Mouse (Mus musculus) gastrocnemius, postnatal 10 days (tissue): ENCODE data around the gene Epyc. TPM values are rescaled to one million over a fixed set of nuclear protein-coding genes. Genes with fewer than 3 reads are reported as not detected.

Experiments
- DNase-seq: peaks from one replicate; pipeline ENCODE4 v3.0.0; 2021; ENCODE audit warnings: mixed read lengths
- long read RNA-seq, 2 experiments: library from polyadenylated mRNA; stranded (forward); transcript quantifications; one replicate each; pipeline ENCODE4 v2.0.0; 2021
- total RNA-seq, 2 experiments: library from RNA; stranded (reverse); gene quantifications; 2 replicates each; pipeline ENCODE4 v1.2.3; 2021

Epyc gene
- under 1 TPM; 0.38 TPM for total RNA-seq
- long read RNA-seq, experiment 1, partial matches to known transcripts: 0 of 1 reads
- long read RNA-seq, experiment 1, other reads (novel, unspliced or antisense): 0 of 1 reads
- long read RNA-seq, experiment 2: 0 reads

DNA sequence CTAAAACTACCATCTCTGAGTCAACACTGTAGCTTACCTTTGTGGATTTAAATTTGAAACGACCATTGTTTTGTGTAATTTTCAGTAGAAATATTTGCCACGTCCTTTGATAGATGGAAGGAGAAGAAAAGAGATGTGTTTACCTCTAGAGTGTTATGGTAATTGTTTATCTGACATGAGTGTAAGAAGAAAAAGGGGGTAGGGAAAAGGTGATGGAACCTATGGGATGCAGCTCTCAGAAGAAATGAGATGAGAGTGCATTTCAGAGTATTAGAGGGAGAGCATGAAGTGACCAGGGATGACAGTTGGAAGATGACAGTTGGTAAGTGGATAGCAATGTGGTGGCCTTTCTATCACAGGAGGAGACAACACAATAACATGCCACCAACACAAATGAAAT is at the start of gene Epyc:
TSS of gene Epyc (plus strand) at position 301 of the 400 bp plus-strand sequence.
- DNase-seq: no peak

DNA sequence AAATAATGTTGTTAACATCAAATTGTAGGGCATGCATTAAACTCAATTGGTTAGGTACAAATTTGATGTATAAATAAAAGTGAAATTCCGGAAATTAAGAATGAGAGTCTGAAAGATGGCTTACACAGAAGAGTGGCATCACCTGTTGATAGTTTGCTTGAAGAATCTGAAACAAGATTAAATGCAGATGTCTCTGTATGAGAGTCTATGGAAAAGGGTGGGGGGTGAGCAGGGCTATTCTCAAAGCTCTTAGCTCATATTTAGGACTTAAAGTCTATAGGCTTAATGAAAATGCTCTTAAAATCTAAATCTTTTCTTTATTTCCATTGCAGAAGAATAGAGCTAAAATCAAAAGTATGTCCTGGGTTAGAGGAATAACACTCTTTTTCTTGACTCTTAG is 48.2 kb upstream of the Epyc start:
- DNase-seq: no peak

DNA sequence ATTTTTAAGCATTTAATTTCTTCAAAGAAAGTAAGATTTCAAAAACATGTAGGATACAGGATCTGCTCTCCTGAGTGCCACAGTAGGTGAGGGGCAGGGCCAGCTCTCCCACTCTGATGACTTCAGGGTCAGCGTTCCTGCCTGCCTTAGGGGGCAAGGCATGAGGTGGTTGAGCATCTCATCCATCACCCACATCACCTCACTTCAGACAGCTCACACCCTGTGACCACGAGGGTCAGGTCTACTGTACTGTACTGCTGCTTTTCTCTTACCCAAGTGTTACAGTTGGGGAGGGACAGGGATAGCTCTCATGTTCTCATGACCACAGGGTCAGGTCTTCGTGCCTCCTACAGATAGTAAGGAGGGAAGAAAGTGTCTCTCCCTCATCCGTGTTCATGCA is 42.1 kb upstream of the Epyc start:
- no peak for DNase-seq

DNA sequence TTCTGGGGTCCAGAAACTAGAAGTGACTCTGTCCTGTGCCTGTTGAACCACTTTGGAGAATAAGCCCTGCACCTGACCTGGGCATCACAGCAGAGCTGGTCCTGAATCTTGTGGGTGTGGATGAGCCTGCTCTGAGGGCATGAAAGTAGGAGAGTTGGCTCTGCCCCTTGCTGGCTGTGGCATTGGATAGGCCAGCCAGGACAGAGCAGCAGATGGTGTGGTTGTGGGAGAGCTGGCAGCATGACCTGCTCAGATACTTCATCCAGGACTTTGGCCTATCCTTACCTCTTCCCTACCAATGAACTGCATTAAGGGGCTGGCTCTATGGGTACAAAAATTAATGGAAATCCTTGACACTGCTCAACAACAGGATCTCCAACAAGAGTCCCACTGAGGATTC is 40.6 kb upstream of the Epyc start:
- DNase-seq: no peak

DNA sequence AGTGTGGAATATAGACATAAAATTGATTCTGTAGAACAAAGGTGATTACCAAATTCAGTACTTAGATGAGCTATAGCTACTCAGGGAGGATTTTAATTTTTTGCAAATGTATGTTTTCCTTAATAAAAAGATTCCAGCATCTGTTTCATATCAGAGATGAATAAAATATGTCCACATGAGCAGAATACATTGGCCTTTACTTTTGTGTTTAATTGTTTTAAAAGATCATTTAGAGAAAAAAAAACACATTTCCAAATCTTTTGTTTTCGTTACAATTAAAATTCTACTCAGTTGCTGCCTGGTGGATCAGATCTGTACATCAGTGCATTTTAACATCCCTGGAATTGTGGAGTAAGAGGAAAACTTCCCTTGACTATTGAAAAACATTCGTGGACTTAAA is 37.3 kb upstream of the Epyc start, which contains the start of gene Kera:
TSS of gene Kera (plus strand) at position 301 of the 400 bp plus-strand sequence.
- DNase-seq: no peak

DNA sequence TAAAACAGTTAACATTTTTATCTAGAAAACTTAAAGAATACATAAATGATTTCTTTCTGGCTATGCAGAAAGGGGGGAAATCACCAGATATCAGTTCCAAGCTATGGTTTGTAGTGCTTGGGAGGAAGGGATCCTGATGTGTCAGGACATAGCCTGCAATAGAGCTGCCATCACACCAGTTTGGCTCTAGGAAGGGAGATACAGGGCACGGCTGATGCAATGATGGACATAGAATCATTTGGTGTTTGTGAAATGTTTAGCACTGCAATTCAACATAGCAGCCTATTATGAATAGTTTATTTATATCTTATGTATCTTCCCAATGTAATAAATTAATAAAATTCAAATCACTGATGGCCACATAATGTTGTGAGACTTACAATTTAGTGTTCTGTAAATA is 21.5 kb upstream of the Epyc start:
- no peak for DNase-seq

DNA sequence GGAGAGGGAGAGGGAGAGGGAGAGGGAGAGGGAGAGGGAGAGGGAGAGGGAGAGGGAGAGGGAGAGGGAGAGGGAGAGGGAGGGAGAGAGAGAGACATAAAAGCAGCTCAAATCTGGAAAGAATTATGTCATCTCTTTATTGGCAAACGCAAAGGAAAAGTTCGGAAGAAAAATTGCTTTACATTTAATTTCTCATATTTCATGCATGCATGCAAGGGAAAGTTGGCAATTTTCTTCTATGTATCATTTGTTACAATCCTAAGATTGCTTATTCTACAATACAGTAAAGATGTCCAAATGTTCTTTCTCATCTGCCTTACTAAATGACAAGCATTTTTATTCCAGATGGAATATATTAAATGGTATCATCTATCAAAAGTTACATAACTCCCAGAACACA is 19.5 kb upstream of the Epyc start:
- DNase-seq: no peak

DNA sequence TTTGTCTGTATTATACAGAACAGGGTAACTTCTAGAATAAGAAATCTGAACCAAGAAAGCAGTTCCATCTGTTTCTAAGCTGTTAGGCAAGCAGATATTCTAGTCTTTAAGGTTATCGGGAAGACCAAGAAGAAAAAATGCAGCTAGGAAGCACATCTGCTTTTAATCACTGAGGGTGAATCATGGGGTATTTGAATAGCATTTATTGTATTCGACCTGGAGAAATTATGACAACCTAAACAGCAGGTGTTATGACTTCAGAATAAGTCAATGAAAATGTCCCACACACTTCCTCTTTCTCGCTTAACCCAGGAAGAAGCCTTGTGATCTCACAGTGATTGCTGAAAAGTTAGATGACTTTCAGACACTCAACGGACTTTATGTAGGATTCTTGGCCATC is 18.8 kb upstream of the Epyc start:
- no peak for DNase-seq

DNA sequence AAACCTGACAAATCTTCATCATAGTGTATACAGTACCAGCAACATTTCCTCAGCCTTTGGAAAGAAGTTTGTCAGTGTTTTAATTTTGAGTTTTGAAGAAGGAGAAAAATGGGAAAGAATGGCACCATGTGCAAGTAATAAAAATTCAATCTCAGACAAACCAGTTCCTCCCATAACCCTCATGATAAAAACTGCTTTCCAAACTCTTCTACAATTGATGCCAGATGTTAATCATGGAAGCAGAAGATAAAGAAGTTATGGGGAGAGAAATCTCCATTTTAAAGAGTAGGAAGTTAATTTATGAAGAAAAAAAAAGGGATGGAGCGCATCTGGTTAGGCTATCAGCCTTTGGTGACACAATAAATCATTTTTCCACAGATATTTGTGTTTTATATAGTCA is 17.3 kb upstream of the Epyc start:
- DNase-seq: no peak

DNA sequence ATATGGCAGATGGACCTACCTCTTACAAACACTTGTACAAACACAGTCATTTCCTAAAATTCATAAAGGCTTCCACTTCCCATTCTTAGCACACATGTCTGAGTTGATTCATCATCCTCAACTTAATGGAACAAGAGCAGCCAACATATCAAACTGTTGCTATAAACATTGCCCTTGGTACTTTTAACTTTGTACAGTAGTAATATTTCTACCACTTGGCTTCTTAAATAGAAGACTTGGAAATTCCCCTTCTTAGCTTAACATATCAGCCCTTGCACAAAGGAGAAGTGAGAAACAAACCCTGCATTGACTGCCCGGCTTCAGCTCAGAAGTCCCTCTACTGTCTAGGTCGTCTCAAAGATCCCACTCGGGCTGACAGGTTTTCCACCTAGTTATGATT is 12.8 kb upstream of the Epyc start:
- DNase-seq: no peak

DNA sequence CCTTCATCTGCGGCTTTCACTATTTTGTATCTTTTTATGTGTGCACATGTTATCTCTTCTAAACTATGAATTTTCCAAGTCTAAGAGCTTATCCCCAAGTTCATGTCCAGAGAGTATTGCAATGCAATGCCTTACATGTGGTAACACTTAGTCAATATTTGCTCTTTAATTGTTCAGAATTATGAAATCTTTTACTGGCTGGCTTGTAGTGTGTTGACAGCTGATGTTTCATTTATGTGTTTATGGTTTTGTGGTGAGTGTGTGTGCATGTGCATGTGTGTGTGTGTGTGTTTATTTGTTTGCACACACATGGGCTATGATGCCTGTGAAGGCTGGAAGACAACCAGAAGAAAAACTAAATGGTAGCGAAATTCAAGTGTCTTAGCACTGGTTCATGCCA is 1.9 kb upstream of the Epyc start:
- no peak for DNase-seq

DNA sequence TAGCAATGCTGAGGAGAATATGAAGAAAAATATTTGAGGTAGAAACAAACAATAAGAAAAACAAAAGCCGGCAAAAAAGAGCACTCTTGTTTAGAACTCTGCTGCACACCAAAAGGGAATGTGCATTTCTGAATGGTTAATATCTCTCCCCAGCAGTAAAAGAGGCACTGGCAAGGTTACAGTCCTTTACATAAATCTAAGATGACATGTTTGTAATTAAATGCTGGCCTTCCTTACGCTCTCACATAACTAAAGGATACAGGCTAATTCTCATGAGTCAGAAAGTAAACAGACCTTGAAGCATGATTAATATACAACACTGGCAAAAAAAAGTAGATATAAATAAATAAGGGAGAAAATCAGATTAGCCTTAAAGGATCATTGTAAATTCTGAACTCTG is 6.5 kb downstream of the Epyc start:
- DNase-seq: no peak

DNA sequence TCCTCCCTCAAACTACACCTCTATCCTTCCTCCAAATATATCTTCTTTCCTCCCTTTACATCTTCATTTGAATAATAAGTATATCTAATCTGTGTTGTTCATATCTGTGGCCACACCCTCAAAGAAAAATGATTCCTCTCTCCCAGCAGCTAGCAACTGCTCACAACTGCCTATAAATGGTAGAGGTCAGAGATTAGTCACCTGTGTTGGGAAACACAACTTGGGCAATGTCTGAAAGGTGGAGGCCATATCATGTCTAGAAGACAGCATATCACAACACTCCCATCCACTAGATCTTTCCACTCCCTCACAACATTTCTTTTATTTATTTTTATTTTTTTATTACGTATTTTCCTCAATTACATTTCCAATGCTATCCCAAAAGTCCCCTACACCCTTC is 15.6 kb downstream of the Epyc start:
- DNase-seq: no peak

DNA sequence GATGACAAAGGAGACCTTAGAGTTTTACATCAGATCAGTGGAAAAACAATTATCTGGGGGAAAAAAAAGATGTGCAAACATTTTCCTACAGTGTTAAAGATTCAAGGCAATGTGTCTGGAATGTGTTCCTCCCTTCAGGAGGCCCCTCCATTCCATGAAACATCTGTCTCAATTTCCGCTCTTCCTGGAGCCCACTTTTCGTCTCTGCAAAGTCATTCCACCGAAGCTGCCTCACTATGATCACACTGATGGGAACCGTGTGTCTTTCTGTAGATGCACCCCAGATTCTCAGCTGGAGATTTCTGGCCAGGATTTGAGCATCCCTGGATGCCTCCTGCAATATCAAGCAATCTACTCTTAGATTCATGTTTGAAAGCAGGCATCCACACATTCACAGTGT is 24.8 kb downstream of the Epyc start:
- no peak for DNase-seq

DNA sequence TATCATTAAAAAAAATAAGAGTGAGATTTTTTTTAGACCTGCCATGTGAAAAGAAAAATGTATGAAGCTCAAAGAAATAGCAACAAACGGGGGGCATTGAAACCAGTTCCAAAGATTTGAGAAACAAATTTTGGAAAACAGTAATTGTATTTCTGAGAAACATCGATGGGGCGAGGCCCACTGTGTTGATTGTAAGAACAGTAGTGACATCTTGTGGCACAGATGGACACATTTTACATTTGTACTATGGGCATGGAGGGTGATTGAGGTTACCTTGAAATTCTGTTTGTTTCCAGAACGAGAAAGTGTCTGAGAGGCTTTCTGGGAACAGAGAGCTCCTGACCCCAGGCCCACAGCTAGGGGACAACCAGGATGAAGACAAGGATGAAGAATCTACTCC is 26.3 kb downstream of the Epyc start:
- no peak for DNase-seq

DNA sequence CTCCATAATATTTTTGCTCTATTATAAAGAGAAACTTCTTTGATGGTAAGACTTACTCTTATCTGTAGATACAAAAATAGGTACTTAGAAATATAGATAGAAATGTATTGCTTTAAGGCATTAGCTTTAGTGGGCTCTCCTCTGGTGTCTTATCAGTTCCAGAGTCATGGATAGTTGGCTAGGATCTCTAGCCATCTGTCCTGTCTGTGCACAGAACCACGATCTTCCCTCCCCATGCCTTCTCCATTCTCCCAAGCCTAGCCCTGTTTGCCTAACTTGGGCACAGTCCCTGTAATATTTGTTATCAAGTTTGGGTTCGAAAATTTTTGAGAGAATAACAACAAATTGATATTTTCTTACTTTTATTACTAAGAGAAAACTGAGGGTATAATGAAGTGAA is 29.4 kb downstream of the Epyc start:
- no peak for DNase-seq

DNA sequence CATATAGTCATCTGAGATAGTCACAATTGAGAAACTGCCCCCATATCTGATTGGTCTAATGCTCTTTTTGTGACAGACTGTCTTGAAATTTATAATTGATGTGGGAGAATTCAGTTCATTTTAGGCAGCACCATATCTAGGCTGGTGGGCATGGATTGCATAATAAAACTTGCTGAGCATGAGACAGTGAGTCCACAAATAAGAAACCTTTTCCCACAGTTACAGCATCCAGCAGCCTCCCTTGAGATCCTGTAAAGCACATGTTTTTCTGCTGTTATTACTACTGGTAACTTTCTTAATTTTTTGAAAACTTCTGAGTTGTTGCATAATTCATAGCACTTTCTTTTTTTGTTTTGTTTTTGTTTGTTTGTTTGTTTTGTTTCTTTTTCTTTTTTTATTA is 39.1 kb downstream of the Epyc start:
- DNase-seq: no peak

DNA sequence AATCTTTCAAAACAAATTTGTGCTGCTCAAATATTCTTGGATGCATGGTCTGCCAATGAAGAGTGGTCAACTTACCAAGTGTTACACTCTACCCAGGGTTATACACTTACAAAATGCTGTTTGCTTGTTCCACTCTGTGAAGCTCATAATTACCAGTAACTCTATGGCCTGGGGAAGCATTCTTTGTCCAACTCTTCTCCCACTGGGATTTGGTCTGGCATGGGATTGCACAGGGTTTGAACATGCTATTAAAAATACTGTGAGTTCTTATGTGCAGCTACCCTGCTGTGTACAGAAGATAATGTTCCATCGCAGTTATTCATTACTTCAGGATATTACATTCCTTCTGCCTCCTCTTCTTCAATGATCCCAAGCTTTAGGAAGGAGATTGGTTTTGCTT is 43.3 kb downstream of the Epyc start:
- DNase-seq: no peak

DNA sequence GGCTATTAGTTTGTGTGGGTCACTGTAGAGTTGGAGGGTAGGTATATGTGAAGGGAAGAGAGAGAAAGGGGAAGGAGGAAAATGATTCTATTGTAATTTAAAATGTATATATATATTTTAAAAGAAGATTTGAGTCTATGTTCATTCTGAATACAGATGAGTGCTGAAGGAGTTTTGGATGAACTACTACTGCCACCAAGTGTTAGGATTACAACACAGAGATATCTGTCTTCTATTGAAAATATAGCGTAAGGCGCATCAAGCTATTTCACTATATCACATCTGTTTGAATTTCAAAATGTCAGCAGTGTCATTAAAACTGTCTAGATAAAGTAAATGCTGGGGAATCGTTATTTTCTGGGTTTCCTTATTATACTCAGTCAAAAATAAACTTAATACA is 45.6 kb downstream of the Epyc start:
- DNase-seq: no peak

DNA sequence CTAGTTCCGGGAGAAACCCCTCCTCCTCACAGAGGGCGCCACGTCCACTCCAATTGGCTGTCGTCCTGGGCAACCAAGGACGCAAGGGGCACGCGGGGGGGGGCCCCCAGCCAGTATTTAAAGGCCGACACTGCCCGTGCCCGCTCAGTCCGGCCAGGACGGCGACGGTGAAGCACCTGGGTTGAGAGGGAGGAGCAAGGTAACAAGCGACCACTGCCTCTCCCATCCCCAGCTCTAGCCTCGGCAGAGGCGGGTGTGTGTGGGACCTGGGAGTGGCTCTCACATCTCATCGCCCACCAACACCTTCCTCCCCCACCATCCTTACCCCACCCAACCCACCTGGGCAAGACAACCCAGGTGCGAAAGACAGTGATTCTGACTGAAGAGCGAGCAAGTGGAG is 49.0 kb downstream of the Epyc start, which contains the start of gene Ccer1:
TSS of gene Ccer1 (plus strand) at position 147 of the 400 bp plus-strand sequence.
- DNase-seq: no peak

DNA sequence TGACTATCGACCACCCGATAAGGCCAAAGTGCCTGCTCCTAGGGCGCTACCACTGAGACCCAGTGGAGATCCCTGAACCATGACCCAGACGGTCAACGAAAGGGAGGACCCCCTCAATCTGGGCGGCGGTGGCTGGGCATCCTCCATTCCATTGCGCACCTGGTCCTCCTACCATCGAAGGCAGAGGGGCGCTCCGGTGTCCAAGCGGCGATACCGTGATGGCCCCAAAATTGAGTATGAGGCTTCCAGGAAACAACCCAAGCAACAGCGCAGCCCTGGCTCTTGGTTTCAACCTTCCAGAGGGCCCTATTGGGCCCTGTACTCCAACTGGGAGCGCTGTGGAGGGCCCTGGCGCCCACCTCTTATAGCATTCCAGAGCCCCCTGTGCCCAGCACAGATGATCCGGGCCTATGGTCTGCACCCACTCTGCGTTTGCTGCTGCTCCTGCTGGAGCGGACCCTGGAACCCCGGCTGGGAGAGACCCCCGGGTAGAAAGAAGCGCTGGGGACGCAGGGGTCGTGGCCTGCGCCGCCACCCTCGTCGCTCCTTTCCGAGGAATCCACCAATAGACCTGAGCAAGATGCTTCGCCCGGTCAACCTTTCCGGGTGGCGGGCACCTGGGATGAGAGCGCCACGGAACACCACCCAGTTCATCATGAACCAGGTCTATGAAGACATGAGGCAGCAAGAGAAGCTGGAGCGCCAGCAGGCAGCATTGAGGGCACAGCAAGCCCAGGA is 49.7 kb downstream of the Epyc start:
- no peak for DNase-seq

DNA sequence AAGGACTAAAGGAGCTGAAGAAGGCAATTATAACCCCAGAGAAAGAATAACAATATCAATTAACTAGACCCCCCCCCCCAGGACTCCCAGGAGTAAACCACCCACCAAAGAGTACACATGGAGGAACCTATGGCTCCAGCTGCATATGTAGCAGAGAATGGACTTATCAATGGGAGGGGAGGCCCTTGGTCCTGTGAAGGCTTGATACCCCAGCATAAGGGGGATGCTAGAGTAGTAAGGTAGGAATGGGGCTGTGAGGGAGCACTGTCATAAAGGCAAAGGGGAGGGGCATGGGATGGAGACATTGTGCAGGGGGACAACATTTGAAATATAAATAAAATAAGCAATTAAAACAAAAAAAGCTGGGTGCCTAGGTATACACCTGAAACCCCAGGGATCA is 58.5 kb downstream of the Epyc start:
- DNase-seq: no peak

DNA sequence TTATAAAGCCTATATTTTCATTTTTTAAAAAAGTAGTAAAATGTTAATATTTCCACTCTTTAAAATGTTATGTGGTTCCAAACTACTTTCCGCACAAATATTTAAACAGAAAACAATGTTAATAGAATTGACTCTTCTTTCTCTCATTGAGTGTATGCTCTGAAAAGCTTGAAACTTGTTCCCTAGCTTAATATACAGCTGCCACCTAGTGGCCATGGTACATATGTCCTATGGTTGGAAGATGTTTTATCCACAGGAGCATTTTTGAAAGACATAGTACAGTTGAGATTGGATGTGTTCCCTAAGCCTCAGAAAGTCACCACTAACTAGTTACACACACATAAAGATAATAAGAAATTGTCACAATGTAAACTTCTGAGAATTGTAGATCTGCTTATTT is 60.7 kb downstream of the Epyc start:
- peak; percentile 35 for DNase-seq

DNA sequence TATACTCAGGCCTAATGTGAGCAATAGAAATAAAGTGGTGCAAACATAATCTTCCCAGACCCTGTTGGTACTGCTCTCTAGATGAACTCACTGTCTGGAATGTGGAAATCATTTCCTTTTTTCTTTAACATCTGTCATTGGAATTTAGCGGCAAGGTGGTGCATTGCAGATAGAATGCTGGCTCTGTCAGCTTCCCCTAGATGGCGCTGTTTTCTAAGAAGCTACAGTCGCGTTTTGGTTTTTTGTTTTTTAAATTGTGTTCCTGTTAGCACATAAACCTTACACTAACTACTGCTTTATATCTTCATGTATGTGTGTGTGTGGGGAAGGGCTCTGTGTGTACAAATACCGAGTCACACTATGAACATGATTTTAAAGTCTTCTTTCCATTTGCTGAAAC is 68.8 kb downstream of the Epyc start:
- peak; percentile 22 for DNase-seq

DNA sequence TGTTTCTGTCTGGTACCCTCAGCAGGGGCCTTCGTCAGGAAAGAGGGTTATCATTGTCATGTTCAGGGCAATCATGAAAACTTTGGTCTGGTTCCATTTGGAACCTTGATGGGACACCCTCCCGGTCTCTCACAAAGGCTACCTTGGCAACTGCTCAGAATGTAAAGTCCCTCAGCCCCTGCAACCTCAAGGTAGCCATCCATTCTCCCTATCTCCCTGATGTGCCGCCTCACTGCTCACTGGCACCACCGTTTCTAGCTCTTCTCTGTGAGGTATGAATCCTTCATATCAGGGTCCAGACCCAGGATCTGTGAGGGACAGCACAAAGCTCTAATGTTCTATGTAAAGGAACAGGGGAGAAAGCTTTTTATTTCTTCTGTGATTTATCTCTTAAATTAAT is 70.7 kb downstream of the Epyc start:
- no peak for DNase-seq
